Mouse (Mus musculus): Measurements from ENCODE around the gene Taok1. TPM values are rescaled to one million over a fixed set of nuclear protein-coding genes. Genes with fewer than 3 reads are reported as not detected.
A peak's percentile ranks its signal among the peaks of the same experiment; 100 is the strongest.

Taok1 gene
- polyA plus RNA-seq, 1 experiment from 2014 or later, result 20.3 TPM

- H3K4me3 ChIP-seq, result peak overlapping the region; percentile 42
- peak; percentile 83; the same call in 1 of the 2 replicates for ATAC-seq (ENCODE audit: low FRiP score, low read depth)
- H3K27ac ChIP-seq (replicated peaks), result peak overlapping the region; percentile 82
- H3K36me3 ChIP-seq, result no peaks in the 10 kb centered on the region
- H3K9me3 ChIP-seq, result no peaks in the 10 kb centered on the region
- peak overlapping the region; percentile 95 for H3K4me2 ChIP-seq
- peak overlapping the region; percentile 49 for H3K9ac ChIP-seq
- WGBS, result under 1% methylated on average over 17 of the region's 17 CpGs
- H3K27me3 ChIP-seq, result no peaks in the 10 kb centered on the region
- H3K4me1 ChIP-seq (replicated peaks), result peaks cover 24% of the 10 kb centered on the region
Observed at GRCm38 (mm10) chr11:77624441-77625060, 16.9 kb upstream of the Taok1 start.

GRCm38 (mm10) chr11:77624002-77624401 is 16.4 kb upstream of the Taok1 start:
- Histone ChIP-seq H3K27ac (replicated peaks) (peak overlapping the region; percentile 82), H3K9ac (peak overlapping the region; percentile 49; the same call in 1 of the 2 replicates), H3K27me3 (no peaks in the 10 kb centered on the region), H3K4me2 (peak overlapping the region; percentile 95), H3K4me1 (replicated peaks) (peaks cover 24% of the 10 kb centered on the region), H3K4me3 (peak overlapping the region; percentile 42), H3K36me3 (no peaks in the 10 kb centered on the region), H3K9me3 (no peaks in the 10 kb centered on the region)
- ATAC-seq (ENCODE audit: low FRiP score, low read depth), result no peak
- 26% methylated on average over 5 of the region's 5 CpGs for WGBS

GRCm38 (mm10) chr11:77621902-77622535 is 14.4 kb upstream of the Taok1 start:
- H3K27me3 ChIP-seq, result no peaks in the 10 kb centered on the region
- H3K4me2 ChIP-seq, result no peak overlapping the region
- H3K4me3 ChIP-seq, result no peak overlapping the region
- peaks cover 24% of the 10 kb centered on the region for H3K4me1 ChIP-seq (replicated peaks)
- WGBS, result 75% methylated on average over 5 of the region's 5 CpGs
- no peaks in the 10 kb centered on the region for H3K9me3 ChIP-seq
- H3K36me3 ChIP-seq, result no peaks in the 10 kb centered on the region
- ATAC-seq (ENCODE audit: low FRiP score, low read depth), result no peak
- no peak overlapping the region for H3K27ac ChIP-seq (replicated peaks)
- H3K9ac ChIP-seq, result no peak overlapping the region

GRCm38 (mm10) chr11:77615084-77615624 is 7.5 kb upstream of the Taok1 start:
- no peak overlapping the region for H3K27ac ChIP-seq (replicated peaks)
- H3K4me3 ChIP-seq, result no peak overlapping the region
- no peak overlapping the region for H3K4me2 ChIP-seq
- no peak for ATAC-seq (ENCODE audit: low FRiP score, low read depth)
- no peaks in the 10 kb centered on the region for H3K9me3 ChIP-seq
- WGBS, result 87% methylated on average over 5 of the region's 5 CpGs
- H3K9ac ChIP-seq, result no peak overlapping the region
- no peaks in the 10 kb centered on the region for H3K27me3 ChIP-seq
- no peaks in the 10 kb centered on the region for H3K4me1 ChIP-seq (replicated peaks)
- no peaks in the 10 kb centered on the region for H3K36me3 ChIP-seq

GRCm38 (mm10) chr11:77606835-77607537 is 629 bp downstream of the Taok1 start:
- Histone ChIP-seq H3K9ac (peak overlapping the region; percentile 99), H3K9me3 (no peaks in the 10 kb centered on the region), H3K27me3 (no peaks in the 10 kb centered on the region), H3K4me2 (peak overlapping the region; percentile 76), H3K4me3 (peak overlapping the region; percentile 99), H3K27ac (replicated peaks) (peak overlapping the region; percentile 96), H3K4me1 (replicated peaks) (peaks cover 33% of the 10 kb centered on the region), H3K36me3 (no peaks in the 10 kb centered on the region)
- ATAC-seq (ENCODE audit: low FRiP score, low read depth), result peak; percentile 69
- 0% methylated on average over 37 of the region's 48 CpGs for WGBS

DNA sequence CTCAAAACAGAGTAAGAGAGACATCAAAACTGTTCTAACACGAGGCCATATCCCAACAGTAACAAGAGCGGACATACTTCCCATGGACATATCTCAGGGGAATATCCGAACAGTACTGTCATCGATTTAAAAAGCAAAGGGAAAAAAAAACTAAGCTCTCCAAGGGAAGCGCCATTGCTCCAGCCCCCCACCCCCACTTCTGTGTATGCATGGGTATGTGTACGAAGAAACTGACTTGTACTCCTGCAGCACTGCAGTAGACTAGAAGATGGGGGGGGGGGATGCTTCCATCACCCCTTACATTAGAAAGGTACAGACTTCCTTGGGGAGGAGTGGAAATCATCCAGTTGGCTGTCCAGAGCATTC is 1.2 kb downstream of the Taok1 start:
- peak; percentile 13; the same call in 1 of the 2 replicates for ATAC-seq (ENCODE audit: low FRiP score, low read depth)

DNA sequence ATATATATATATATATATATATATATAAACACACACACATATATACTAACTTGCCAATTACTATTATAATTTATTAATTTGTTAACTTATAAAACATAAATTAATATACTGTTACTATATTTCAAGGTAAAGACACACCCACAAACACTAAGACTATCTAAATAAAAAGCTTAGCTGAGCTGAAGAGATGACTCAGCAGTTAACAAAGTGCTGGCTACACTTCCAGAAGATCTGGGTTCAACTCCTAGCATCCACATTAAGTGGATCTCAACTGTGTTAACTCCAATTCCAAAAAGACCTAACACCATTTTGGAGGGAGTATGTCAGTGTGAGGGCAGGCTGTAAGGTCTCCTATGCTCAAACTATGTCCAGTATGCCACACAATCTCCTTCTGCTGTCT is 10.3 kb downstream of the Taok1 start:
- no peak overlapping the region for H3K9ac ChIP-seq
- no peak overlapping the region for H3K4me3 ChIP-seq
- no peaks in the 10 kb centered on the region for H3K9me3 ChIP-seq
- H3K36me3 ChIP-seq, result no peaks in the 10 kb centered on the region
- H3K4me2 ChIP-seq, result no peak overlapping the region
- ATAC-seq (ENCODE audit: low FRiP score, low read depth), result no peak
- H3K27me3 ChIP-seq, result no peaks in the 10 kb centered on the region
- no peak overlapping the region for H3K27ac ChIP-seq (replicated peaks)
- no peaks in the 10 kb centered on the region for H3K4me1 ChIP-seq (replicated peaks)

More for the DNA sequence above, 1.2 kb downstream of the Taok1 start:
- Histone ChIP-seq H3K4me1 (replicated peaks) (peaks cover 33% of the 10 kb centered on the region), H3K36me3 (no peaks in the 10 kb centered on the region), H3K27ac (replicated peaks) (peak overlapping the region; percentile 96), H3K27me3 (no peaks in the 10 kb centered on the region), H3K4me3 (peak overlapping the region; percentile 99), H3K9ac (peak overlapping the region; percentile 99), H3K4me2 (peak overlapping the region; percentile 76), H3K9me3 (no peaks in the 10 kb centered on the region)
- WGBS, result 5% methylated on average over 6 of the region's 6 CpGs

DNA sequence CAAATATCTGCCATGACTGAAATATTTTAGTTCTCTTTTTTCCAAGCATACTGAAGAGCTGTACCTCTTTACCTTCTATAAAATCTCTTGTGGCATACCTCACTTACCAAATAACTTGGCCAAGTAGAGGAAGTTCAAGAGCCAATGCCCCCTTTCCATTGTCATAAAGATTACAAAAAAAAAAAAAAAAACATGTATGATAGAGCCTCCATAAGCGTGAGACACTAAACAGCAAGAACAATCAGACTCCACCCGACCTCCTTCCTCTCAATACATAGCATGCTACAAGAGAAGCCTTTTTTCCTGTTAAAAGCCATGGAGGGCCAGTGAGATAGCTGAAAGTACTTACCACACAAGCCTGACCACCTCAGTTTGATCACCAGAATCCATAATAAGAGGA is 16.2 kb downstream of the Taok1 start:
- Histone ChIP-seq H3K4me2 (no peak overlapping the region), H3K36me3 (no peaks in the 10 kb centered on the region), H3K9ac (no peak overlapping the region), H3K9me3 (no peaks in the 10 kb centered on the region), H3K4me1 (replicated peaks) (no peaks in the 10 kb centered on the region), H3K27me3 (no peaks in the 10 kb centered on the region), H3K4me3 (no peak overlapping the region), H3K27ac (replicated peaks) (no peak overlapping the region)
- WGBS, result 80% methylated on average over 2 of the region's 2 CpGs
- no peak for ATAC-seq (ENCODE audit: low FRiP score, low read depth)

DNA sequence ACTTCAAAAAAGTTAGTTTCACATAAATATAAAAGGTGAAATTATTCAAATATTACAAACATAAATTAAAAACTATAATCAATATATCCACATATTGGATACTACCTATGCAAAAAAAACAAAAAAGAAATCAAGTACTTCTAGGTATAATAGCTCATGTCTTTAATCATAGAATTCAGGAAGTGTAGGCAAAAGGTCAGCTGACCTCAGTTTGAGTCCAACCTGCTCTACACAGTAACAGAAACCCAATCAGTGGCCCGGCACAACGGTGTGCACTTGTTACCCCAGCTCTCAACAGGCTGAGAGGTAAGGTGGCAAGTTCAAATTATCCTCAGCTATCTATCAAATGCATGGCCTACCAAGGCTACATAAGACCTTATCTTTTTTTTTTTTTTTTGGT is 16.8 kb downstream of the Taok1 start:
- Histone ChIP-seq H3K4me3 (no peak overlapping the region), H3K4me1 (replicated peaks) (no peaks in the 10 kb centered on the region), H3K36me3 (no peaks in the 10 kb centered on the region), H3K4me2 (no peak overlapping the region), H3K27me3 (no peaks in the 10 kb centered on the region), H3K9ac (no peak overlapping the region), H3K9me3 (no peaks in the 10 kb centered on the region), H3K27ac (replicated peaks) (no peak overlapping the region)
- 93% methylated on average over 2 of the region's 2 CpGs for WGBS
- no peak for ATAC-seq (ENCODE audit: low FRiP score, low read depth)

DNA sequence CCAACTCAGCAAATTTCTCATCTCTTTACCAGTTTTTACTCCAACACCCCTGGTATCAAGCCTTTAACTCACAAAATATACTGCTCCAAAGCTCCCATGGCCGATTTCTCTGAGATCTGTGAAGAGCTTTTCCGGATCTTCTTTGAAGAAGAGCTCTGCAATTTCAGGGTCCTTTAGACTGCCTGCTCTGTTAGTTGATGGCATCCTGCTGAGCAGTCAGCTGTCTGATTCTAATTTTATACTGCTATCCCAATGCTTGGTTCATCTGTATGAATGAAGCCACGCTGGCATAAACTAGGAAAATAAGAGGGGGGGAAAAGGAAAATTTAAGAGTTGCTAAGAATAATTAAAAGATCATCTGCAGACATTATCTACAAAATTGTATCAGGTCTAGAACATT is 22.4 kb downstream of the Taok1 start:
- Histone ChIP-seq H3K4me3 (no peak overlapping the region), H3K9me3 (no peaks in the 10 kb centered on the region), H3K4me1 (replicated peaks) (no peaks in the 10 kb centered on the region), H3K9ac (no peak overlapping the region), H3K36me3 (peaks cover 25% of the 10 kb centered on the region), H3K27ac (replicated peaks) (no peak overlapping the region), H3K4me2 (no peak overlapping the region), H3K27me3 (no peaks in the 10 kb centered on the region)
- 65% methylated on average over 3 of the region's 3 CpGs for WGBS
- ATAC-seq (ENCODE audit: low FRiP score, low read depth), result no peak

DNA sequence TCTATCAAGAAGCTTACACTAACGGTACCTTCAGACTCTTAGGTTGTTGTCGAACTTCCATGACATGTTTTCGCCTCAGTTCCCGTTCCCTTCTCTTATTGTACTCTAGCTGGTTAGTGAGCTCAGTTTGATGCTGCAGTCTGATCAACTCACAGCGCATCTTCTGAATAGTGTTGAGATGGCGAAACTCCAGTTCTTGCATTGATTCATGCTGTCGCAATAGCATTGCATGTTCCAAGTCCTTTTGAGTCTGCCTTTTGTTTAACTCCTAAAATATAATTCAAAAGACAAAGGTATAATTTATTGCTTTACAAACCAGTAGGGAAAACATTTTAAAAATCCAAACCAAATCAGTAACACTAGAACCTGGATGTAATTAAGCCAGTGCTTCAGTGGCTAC is 62.4 kb downstream of the Taok1 start:
- 97% methylated on average over 7 of the region's 7 CpGs for WGBS
- H3K4me3 ChIP-seq, result no peak overlapping the region
- H3K36me3 ChIP-seq, result peaks cover 70% of the 10 kb centered on the region
- no peak for ATAC-seq (ENCODE audit: low FRiP score, low read depth)
- no peak overlapping the region for H3K27ac ChIP-seq (replicated peaks)
- H3K9me3 ChIP-seq, result no peaks in the 10 kb centered on the region
- no peak overlapping the region for H3K9ac ChIP-seq
- no peaks in the 10 kb centered on the region for H3K27me3 ChIP-seq
- no peaks in the 10 kb centered on the region for H3K4me1 ChIP-seq (replicated peaks)
- H3K4me2 ChIP-seq, result no peak overlapping the region

GRCm38 (mm10) chr11:77532202-77532846 is 75.3 kb downstream of the Taok1 start:
- H3K4me1 ChIP-seq (replicated peaks), result no peaks in the 10 kb centered on the region
- H3K36me3 ChIP-seq, result peaks cover 15% of the 10 kb centered on the region
- no peak overlapping the region for H3K27ac ChIP-seq (replicated peaks)
- ATAC-seq (ENCODE audit: low FRiP score, low read depth), result no peak
- no peak overlapping the region for H3K4me3 ChIP-seq
- H3K9ac ChIP-seq, result no peak overlapping the region
- H3K9me3 ChIP-seq, result no peaks in the 10 kb centered on the region
- H3K4me2 ChIP-seq, result no peak overlapping the region
- 91% methylated on average over 4 of the region's 4 CpGs for WGBS
- no peaks in the 10 kb centered on the region for H3K27me3 ChIP-seq

Measured in hindbrain, embryonic 15.5 days (tissue).